Mouse (Mus musculus) megakaryocyte, embryonic 14.5 days (primary cell): ENCODE data around the gene Rcsd1.

Experiments
- FLI1 ChIP-seq: IDR thresholded peaks from 2 replicates; pipeline ENCODE4 v1.6.1; 2012; ENCODE audit warnings: low read length, inconsistent platforms, mixed read lengths
- GATA1 ChIP-seq: IDR thresholded peaks from 3 replicates; pipeline ENCODE4 v1.6.1; 2012; ENCODE audit warnings: mixed read lengths, low read length, inconsistent platforms, borderline replicate concordance

GRCm38 (mm10) chr1:165601775-165602280 lies 107.7 kb downstream of the Rcsd1 start:
- no peak for TF ChIP-seq GATA1
- TF ChIP-seq FLI1: no peak
